Mouse (Mus musculus): Measurements from ENCODE around the gene Fubp1. TPM values are rescaled to one million over a fixed set of nuclear protein-coding genes. Genes with fewer than 3 reads are reported as not detected.
"Not testable (repeated sequence)": the region's sequence is repeated elsewhere in the genome, so short reads cannot be mapped to it uniquely, and the experiment has no call there.

Gene Fubp1
- polyA plus RNA-seq, 1 experiment from 2014 or later: 416 TPM

DNA sequence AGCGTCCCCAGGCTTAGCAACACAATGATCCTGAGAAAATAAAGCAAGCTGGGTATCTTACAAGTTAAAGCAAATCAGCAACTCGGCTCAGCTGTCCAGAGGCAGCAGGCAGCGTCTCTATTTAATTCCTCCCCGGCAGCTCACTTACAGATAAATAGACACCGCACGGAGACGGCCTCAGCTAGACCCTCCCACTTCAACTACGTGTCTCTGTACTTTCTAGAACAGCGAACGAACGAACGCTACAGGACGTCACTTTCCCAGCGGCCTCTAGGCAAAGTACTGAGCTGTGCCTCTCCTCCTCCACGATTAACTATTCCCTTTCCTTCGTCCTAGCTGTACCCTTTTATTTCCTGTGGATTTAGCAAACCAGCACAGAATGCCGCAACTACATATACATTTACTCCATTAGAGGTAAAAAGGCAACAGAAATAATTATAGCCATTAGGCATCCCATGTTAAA, 16.6 kb upstream of the Fubp1 start:
- no peaks in the 10 kb centered on the region for H3K9me3 ChIP-seq
- H3K9ac ChIP-seq (replicated peaks): peak overlapping the region; percentile 66
- H3K27ac ChIP-seq: peak overlapping the region; percentile 90
- no peaks in the 10 kb centered on the region for H3K36me3 ChIP-seq
- peak overlapping the region; percentile 57 for H3K4me3 ChIP-seq (replicated peaks)
- H3K4me1 ChIP-seq (replicated peaks): peaks cover 19% of the 10 kb centered on the region
- peak overlapping the region; percentile 57 for H3K4me2 ChIP-seq
- ATAC-seq (ENCODE audit: insufficient number of reproducible peaks, insufficient read depth, low FRiP score, low TSS enrichment, low read depth): peak; percentile 96
- no peaks in the 10 kb centered on the region for H3K27me3 ChIP-seq
- under 1% methylated on average over 17 of the region's 17 CpGs for WGBS

DNA sequence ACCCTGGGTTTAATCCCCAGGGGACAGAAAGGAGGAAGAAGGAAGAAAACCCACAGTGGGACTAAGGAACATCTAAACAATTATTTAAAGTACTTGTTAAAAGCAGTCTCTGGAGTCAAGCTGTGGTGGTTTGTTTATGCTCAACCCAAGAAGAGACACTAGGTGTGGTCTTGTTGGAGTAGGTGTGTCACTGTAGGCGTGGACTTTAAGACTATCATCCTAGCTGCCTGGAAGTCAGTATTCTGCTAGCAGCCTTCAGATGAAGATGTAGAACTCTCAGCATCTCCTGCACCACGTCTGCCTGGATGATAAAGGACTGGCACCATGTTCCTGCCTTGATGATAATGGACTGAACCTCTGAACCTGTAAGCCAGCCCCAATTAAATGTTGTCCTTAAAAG, 13.0 kb upstream of the Fubp1 start:
- H3K36me3 ChIP-seq; H3K27me3 ChIP-seq; H3K9ac ChIP-seq (replicated peaks); H3K9me3 ChIP-seq; H3K27ac ChIP-seq; H3K4me1 ChIP-seq (replicated peaks); H3K4me3 ChIP-seq (replicated peaks); ATAC-seq (ENCODE audit: insufficient number of reproducible peaks, insufficient read depth, low FRiP score, low TSS enrichment, low read depth); H3K4me2 ChIP-seq: not testable (repeated sequence)
- 28% methylated on average over 2 of the region's 2 CpGs for WGBS

DNA sequence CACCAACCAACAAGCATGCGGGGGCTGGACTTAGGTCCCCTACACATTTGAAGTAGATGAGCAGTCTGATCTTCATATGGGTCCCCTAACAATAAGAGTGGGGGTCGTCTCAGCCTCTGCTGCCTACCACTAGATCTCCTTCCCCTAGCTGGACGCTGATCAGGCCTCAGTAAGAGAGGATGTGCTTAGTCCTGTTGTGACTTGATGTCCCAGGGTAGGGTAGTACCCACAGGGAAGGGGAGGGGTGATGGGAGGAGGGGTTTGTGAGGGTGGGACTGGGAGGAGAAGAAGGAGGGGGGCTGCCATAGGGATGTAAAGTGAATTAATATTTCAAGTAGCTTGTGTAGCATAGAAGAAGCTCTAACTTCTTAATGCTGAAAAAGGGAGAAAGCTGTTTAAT, 11.1 kb upstream of the Fubp1 start:
- WGBS: 61% methylated on average over 3 of the region's 3 CpGs
- peaks cover 2% of the 10 kb centered on the region; the same call in 1 of the 2 replicates for H3K4me1 ChIP-seq (replicated peaks)
- H3K27ac ChIP-seq: no peak overlapping the region
- no peaks in the 10 kb centered on the region for H3K36me3 ChIP-seq
- H3K9ac ChIP-seq (replicated peaks): no peak overlapping the region
- no peak overlapping the region for H3K4me3 ChIP-seq (replicated peaks)
- ATAC-seq (ENCODE audit: insufficient number of reproducible peaks, insufficient read depth, low FRiP score, low TSS enrichment, low read depth): no peak
- no peak overlapping the region for H3K4me2 ChIP-seq
- no peaks in the 10 kb centered on the region for H3K9me3 ChIP-seq
- no peaks in the 10 kb centered on the region for H3K27me3 ChIP-seq

DNA sequence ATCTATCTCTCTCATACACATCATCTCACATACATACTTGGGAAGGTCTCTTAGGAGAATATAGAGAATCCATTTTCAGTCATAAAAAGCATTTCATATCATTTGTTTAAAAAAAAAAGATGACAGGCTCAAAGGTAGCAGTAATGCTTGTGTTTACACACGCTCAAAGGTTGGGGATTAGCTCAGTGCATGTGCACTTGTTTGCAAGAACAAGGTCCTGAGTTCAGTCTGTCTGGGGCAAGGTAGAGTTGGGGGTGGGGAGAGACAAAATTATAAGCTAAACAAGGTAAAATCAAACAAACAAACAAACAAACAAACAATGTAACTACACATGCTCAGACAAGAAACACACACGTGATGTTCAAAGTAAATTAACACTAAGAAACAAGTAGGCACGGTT, 9.0 kb upstream of the Fubp1 start:
- Histone ChIP-seq H3K36me3 (no peaks in the 10 kb centered on the region), H3K9ac (replicated peaks) (no peak overlapping the region), H3K4me2 (no peak overlapping the region), H3K9me3 (no peaks in the 10 kb centered on the region), H3K27me3 (no peaks in the 10 kb centered on the region), H3K4me3 (replicated peaks) (no peak overlapping the region), H3K4me1 (replicated peaks) (no peaks in the 10 kb centered on the region), H3K27ac (no peak overlapping the region)
- ATAC-seq (ENCODE audit: insufficient number of reproducible peaks, insufficient read depth, low FRiP score, low TSS enrichment, low read depth): no peak
- 83% methylated on average over 3 of the region's 3 CpGs for WGBS

DNA sequence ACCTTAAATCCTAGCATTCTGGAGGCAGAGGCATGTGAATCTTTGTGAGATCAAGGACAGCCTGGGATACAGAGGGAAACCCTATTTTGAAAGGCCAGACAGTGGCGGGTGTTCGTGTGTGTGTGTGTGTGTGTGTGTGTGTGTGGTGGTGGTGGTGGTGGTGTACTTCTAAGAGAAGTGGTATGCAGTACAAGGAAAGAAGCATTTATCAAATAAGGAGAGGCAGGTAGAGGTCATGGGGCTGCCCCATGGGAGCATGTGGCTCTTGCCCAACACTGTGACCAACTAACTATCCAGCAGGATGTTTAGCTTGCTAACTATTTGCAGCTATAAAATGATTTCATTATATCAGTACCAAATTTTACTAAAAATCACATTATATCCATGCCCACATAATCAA, 8.6 kb upstream of the Fubp1 start:
- Histone ChIP-seq H3K36me3 (no peaks in the 10 kb centered on the region), H3K27me3 (no peaks in the 10 kb centered on the region), H3K9ac (replicated peaks) (no peak overlapping the region), H3K9me3 (no peaks in the 10 kb centered on the region), H3K4me1 (replicated peaks) (no peaks in the 10 kb centered on the region), H3K4me2 (no peak overlapping the region), H3K27ac (no peak overlapping the region), H3K4me3 (replicated peaks) (no peak overlapping the region)
- no peak for ATAC-seq (ENCODE audit: insufficient number of reproducible peaks, insufficient read depth, low FRiP score, low TSS enrichment, low read depth)
- WGBS: 69% methylated on average over 2 of the region's 2 CpGs

DNA sequence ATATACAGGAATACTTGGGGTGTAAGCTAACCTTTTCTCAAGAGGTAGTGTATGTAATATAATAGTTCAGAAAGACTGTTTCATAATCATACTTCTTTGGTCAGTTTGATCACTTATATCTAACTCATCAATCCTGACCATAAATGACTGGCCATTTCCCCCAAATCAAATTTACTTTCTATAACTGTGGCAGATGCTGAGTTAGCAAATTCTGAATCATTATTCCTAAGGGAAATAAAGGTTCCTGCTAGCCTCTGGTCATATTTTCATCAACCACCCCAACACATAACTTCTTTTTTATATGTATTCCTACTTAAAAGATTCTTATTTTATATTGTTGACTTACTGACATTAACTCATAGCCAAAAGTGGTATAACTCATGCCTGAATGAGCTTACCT, 7.3 kb upstream of the Fubp1 start:
- Histone ChIP-seq H3K27me3 (no peaks in the 10 kb centered on the region), H3K9ac (replicated peaks) (no peak overlapping the region), H3K4me1 (replicated peaks) (no peaks in the 10 kb centered on the region), H3K27ac (no peak overlapping the region), H3K9me3 (no peaks in the 10 kb centered on the region), H3K36me3 (0 out of 2 replicates have a peak, but pooled peaks cover 4% of the 10 kb centered on the region), H3K4me3 (replicated peaks) (no peak overlapping the region), H3K4me2 (no peak overlapping the region)
- ATAC-seq (ENCODE audit: insufficient number of reproducible peaks, insufficient read depth, low FRiP score, low TSS enrichment, low read depth): no peak

DNA sequence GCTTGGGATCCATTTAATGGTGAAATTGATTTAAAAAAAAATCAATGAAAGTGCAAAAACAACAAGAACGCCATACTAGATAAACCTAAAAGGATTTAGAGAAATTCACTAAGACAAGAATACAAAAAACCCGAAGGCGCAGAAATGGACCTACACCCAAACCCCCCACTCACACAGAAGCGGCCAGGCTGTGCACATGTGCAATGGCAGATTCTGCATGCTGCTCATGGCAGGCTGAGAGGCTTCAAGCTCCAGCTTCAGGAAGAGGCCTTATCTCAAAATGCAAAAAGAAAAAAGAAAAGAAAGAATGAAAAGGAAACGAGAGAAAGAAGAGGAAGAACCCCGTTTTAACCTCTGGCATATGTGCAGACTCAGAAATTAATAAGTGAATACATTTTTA, 6.8 kb upstream of the Fubp1 start:
- Histone ChIP-seq H3K4me1 (replicated peaks) (peaks cover under 1% of the 10 kb centered on the region; the same call in 1 of the 2 replicates), H3K4me2 (no peak overlapping the region), H3K27ac (no peak overlapping the region), H3K9me3 (no peaks in the 10 kb centered on the region), H3K27me3 (no peaks in the 10 kb centered on the region), H3K9ac (replicated peaks) (no peak overlapping the region), H3K4me3 (replicated peaks) (no peak overlapping the region), H3K36me3 (0 out of 2 replicates have a peak, but pooled peaks cover 4% of the 10 kb centered on the region)
- ATAC-seq (ENCODE audit: insufficient number of reproducible peaks, insufficient read depth, low FRiP score, low TSS enrichment, low read depth): no peak
- 85% methylated on average over 6 of the region's 6 CpGs for WGBS

DNA sequence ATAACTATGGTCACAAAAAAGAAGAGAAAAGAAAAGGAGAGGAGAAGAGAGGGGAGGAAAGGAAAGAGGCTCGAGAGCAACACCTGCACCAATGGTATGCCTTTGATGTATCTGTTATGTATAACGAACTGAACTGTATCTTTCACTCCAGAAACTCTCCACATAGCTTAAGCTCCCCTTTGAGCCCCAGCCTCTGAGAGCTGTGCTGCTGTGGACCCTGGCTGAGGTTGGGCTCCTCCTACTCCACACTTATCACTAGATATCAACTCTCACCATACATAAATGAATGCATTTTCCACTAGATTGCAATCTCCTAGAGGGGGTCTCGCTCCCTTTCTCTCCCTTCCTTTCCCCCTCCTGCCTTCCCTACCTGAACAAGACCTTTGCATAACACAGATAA, 6.2 kb upstream of the Fubp1 start:
- H3K4me2 ChIP-seq: no peak overlapping the region
- WGBS: 64% methylated on average over 3 of the region's 3 CpGs
- H3K27ac ChIP-seq: no peak overlapping the region
- ATAC-seq (ENCODE audit: insufficient number of reproducible peaks, insufficient read depth, low FRiP score, low TSS enrichment, low read depth): no peak
- no peak overlapping the region for H3K9ac ChIP-seq (replicated peaks)
- no peaks in the 10 kb centered on the region for H3K9me3 ChIP-seq
- H3K4me3 ChIP-seq (replicated peaks): no peak overlapping the region
- no peaks in the 10 kb centered on the region for H3K27me3 ChIP-seq
- H3K4me1 ChIP-seq (replicated peaks): peaks cover 4% of the 10 kb centered on the region; the same call in 1 of the 2 replicates
- 0 out of 2 replicates have a peak, but pooled peaks cover 4% of the 10 kb centered on the region for H3K36me3 ChIP-seq

DNA sequence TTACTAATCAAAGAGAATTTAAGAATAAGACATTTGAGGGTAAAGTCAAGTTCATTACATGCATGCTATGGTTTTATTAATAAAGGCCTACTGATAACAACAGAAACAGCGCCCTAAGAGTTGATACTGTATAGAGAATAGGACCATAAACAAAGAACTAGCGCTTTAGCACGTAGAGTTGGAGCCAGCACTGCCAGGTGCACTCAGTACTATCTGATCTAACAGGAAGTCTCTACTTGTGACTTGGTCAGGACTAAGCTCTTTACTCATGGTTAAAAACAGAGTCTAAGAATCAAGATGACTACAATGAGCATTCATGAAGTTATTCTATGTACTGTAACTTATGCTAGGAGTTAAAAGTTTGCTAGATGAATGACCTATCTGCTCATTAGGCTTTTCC, 5.6 kb upstream of the Fubp1 start:
- H3K4me1 ChIP-seq (replicated peaks): peaks cover 4% of the 10 kb centered on the region; the same call in 1 of the 2 replicates
- WGBS: 80% methylated on average over 3 of the region's 3 CpGs
- H3K27ac ChIP-seq: no peak overlapping the region
- H3K4me2 ChIP-seq: no peak overlapping the region
- H3K9ac ChIP-seq (replicated peaks): no peak overlapping the region
- H3K9me3 ChIP-seq: no peaks in the 10 kb centered on the region
- no peaks in the 10 kb centered on the region for H3K27me3 ChIP-seq
- 0 out of 2 replicates have a peak, but pooled peaks cover 4% of the 10 kb centered on the region for H3K36me3 ChIP-seq
- no peak overlapping the region for H3K4me3 ChIP-seq (replicated peaks)
- ATAC-seq (ENCODE audit: insufficient number of reproducible peaks, insufficient read depth, low FRiP score, low TSS enrichment, low read depth): no peak

DNA sequence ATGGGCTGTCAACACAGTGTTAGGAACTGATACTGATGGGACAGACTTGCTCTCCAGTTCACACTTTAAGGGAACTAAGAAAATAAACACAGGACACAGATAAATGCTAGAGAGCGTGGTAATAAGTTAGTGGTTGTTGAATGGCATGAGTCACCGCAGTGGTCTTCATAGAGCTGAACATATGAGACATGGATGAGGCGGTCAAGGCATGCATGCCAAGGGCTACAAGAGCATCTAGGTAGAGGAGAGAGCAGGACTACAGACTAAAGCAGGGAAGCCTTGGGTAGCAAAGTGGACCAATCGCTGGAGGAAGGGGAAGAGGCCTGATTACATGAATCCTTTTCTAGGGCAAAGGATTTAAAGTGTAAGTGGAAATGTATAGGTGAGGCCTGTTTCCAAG, 3.1 kb upstream of the Fubp1 start:
- Histone ChIP-seq H3K4me1 (replicated peaks) (peaks cover 10% of the 10 kb centered on the region), H3K4me2 (no peak overlapping the region), H3K4me3 (replicated peaks) (no peak overlapping the region), H3K9ac (replicated peaks) (no peak overlapping the region), H3K36me3 (0 out of 2 replicates have a peak, but pooled peaks cover 4% of the 10 kb centered on the region), H3K27ac (no peak overlapping the region), H3K9me3 (no peaks in the 10 kb centered on the region), H3K27me3 (no peaks in the 10 kb centered on the region)
- no peak for ATAC-seq (ENCODE audit: insufficient number of reproducible peaks, insufficient read depth, low FRiP score, low TSS enrichment, low read depth)
- WGBS: 95% methylated on average over 4 of the region's 4 CpGs

DNA sequence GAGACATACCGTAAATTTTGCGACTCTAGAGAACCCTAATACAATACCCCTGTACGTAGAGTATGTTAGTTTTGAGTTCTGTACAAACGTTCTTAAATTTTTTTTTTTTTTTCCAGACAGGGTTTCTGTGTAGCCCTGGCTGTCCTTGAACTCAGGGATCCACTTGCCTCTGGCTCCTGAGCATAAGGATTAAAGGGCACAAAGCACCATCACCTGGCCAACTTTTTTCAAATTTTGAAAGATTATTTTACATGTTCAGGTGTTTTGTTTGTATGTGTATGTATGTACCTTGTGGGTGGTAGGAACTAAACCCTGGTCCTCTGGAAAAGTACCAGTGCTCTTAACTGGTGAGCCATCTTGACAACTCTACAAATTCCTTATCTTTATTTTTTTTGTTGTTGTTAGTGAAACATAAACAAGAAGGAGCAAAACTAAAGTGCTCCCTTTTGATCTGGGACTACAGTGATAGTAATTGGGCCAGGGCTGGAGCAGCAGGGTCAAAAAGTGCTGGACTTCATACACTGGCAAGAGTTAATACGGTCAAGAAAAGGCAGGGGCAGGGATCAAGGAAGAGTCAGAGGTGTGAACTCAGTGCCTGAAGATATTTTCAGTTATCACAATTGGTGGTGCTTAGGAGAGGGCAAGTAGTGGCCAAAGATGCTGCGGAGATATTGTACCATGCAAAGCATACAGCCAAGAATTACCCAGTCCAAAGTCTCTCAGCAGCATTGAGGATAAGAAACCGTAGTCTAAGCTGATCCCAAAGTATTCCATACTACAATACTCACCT, 1.9 kb upstream of the Fubp1 start:
- WGBS: 88% methylated on average over 7 of the region's 7 CpGs
- H3K4me1 ChIP-seq (replicated peaks): peaks cover 21% of the 10 kb centered on the region
- no peaks in the 10 kb centered on the region for H3K27me3 ChIP-seq
- no peak overlapping the region for H3K27ac ChIP-seq
- no peak for ATAC-seq (ENCODE audit: insufficient number of reproducible peaks, insufficient read depth, low FRiP score, low TSS enrichment, low read depth)
- H3K4me2 ChIP-seq: peak overlapping the region; percentile 59
- no peak overlapping the region for H3K4me3 ChIP-seq (replicated peaks)
- peaks cover 5% of the 10 kb centered on the region; the same call in 1 of the 2 replicates for H3K36me3 ChIP-seq
- H3K9ac ChIP-seq (replicated peaks): no peak overlapping the region
- H3K9me3 ChIP-seq: no peaks in the 10 kb centered on the region
